Mouse (Mus musculus) ES-Bruce4 (cell line): ENCODE results near the gene Flvcr2. TPM values are rescaled to one million over a fixed set of nuclear protein-coding genes. Genes with fewer than 3 reads are reported as not detected.

Experiments used
- H3K27ac ChIP-seq: 2 replicates; pipeline ENCODE4 v1.5.1; 2012; ENCODE audit warnings: low read length, inconsistent platforms; ENCODE audit not compliant: insufficient read depth
- H3K27me3 ChIP-seq: 2 replicates; pipeline ENCODE4 v1.6.1; 2012; ENCODE audit warnings: mild to moderate bottlenecking, low read length, inconsistent platforms; ENCODE audit not compliant: control insufficient read depth, poor library complexity, insufficient read depth, severe bottlenecking
- H3K36me3 ChIP-seq: 2 replicates; pipeline ENCODE4 v1.6.1; 2012; ENCODE audit warnings: inconsistent platforms, mild to moderate bottlenecking, low read length, moderate library complexity; ENCODE audit not compliant: control insufficient read depth, poor library complexity, insufficient read depth, severe bottlenecking
- H3K4me1 ChIP-seq: one replicate; pipeline ENCODE4 v1.8.1; 2011; ENCODE audit warnings: low read length; ENCODE audit not compliant: control insufficient read depth, insufficient read depth
- H3K4me3 ChIP-seq: 2 replicates; pipeline ENCODE4 v1.5.1; 2011; ENCODE audit warnings: low read depth, mild to moderate bottlenecking, low read length
- H3K9ac ChIP-seq: 2 replicates; pipeline ENCODE4 v1.6.1; 2012; ENCODE audit warnings: low read depth, mild to moderate bottlenecking, inconsistent platforms; ENCODE audit not compliant: poor library complexity, severe bottlenecking
- H3K9me3 ChIP-seq: replicated peaks from 2 replicates; pipeline ENCODE4 v1.6.1; 2012; ENCODE audit warnings: mild to moderate bottlenecking, low read length, inconsistent platforms; ENCODE audit not compliant: control insufficient read depth, poor library complexity, insufficient read depth, severe bottlenecking
- CTCF ChIP-seq: IDR thresholded peaks from one replicate; pipeline ENCODE4 v1.8.1; 2011; ENCODE audit warnings: low read depth, low read length
- EP300 ChIP-seq: IDR thresholded peaks from 2 replicates; pipeline ENCODE4 v1.6.1; 2011; ENCODE audit warnings: low read depth, low read length; ENCODE audit not compliant: insufficient read depth
- POLR2A ChIP-seq: IDR thresholded peaks from one replicate; pipeline ENCODE4 v1.8.1; 2011; ENCODE audit warnings: low read length; ENCODE audit not compliant: insufficient read depth
- polyA plus RNA-seq: library from polyadenylated mRNA; stranded (reverse); fragments of >200 nt; gene quantifications from 2 replicates; pipeline ENCODE4 v1.2.4, GENCODE M21; 2011; ENCODE audit warnings: low read depth; ENCODE audit not compliant: missing spikeins, insufficient read depth, insufficient read length

Flvcr2 gene
- polyA plus RNA-seq, 1 experiment, result 6.0 TPM

GRCm38 (mm10) chr12:85707391-85707790 is 38.9 kb upstream of the Flvcr2 start:
- no peak for TF ChIP-seq CTCF
- no peak for TF ChIP-seq POLR2A
- TF ChIP-seq EP300, result no peak
- Histone ChIP-seq H3K9me3 (no peaks in the 10 kb centered on the region), H3K27me3 (no peaks in the 10 kb centered on the region)

GRCm38 (mm10) chr12:85708556-85708955 is 37.8 kb upstream of the Flvcr2 start:
- Histone ChIP-seq H3K27ac (no peak overlapping the region), H3K4me3 (no peak overlapping the region), H3K36me3 (no peaks in the 10 kb centered on the region), H3K4me1 (peaks cover 3% of the 10 kb centered on the region), H3K27me3 (no peaks in the 10 kb centered on the region), H3K9ac (no peak overlapping the region), H3K9me3 (no peaks in the 10 kb centered on the region)
- TF ChIP-seq EP300 (no peak), POLR2A (no peak), CTCF (no peak)

More at GRCm38 (mm10) chr12:85707391-85707790, 38.9 kb upstream of the Flvcr2 start:
- no peak overlapping the region for H3K9ac ChIP-seq
- no peak overlapping the region for H3K27ac ChIP-seq
- H3K36me3 ChIP-seq, result no peaks in the 10 kb centered on the region
- peaks cover 3% of the 10 kb centered on the region for H3K4me1 ChIP-seq
- no peak overlapping the region for H3K4me3 ChIP-seq

- no peak overlapping the region for H3K27ac ChIP-seq
- H3K4me1 ChIP-seq, result no peaks in the 10 kb centered on the region
- no peaks in the 10 kb centered on the region for H3K9me3 ChIP-seq
- H3K27me3 ChIP-seq, result no peaks in the 10 kb centered on the region
- H3K4me3 ChIP-seq, result no peak overlapping the region
- H3K9ac ChIP-seq, result no peak overlapping the region
- TF ChIP-seq CTCF (no peak), EP300 (no peak), POLR2A (no peak)
- H3K36me3 ChIP-seq, result no peaks in the 10 kb centered on the region
Observed at GRCm38 (mm10) chr12:85710695-85711094, 35.6 kb upstream of the Flvcr2 start.

- Histone ChIP-seq H3K36me3 (no peaks in the 10 kb centered on the region), H3K27me3 (no peaks in the 10 kb centered on the region), H3K4me3 (no peak overlapping the region), H3K9me3 (no peaks in the 10 kb centered on the region), H3K9ac (no peak overlapping the region), H3K4me1 (no peaks in the 10 kb centered on the region), H3K27ac (no peak overlapping the region)
- no peak for TF ChIP-seq POLR2A
- no peak for TF ChIP-seq EP300
- TF ChIP-seq CTCF, result no peak
Observed at GRCm38 (mm10) chr12:85712587-85712986, 33.8 kb upstream of the Flvcr2 start.

- Histone ChIP-seq H3K27ac (no peak overlapping the region), H3K4me1 (no peaks in the 10 kb centered on the region), H3K4me3 (no peak overlapping the region), H3K36me3 (no peaks in the 10 kb centered on the region), H3K9ac (no peak overlapping the region), H3K27me3 (no peaks in the 10 kb centered on the region), H3K9me3 (no peaks in the 10 kb centered on the region)
- TF ChIP-seq CTCF, result no peak
- no peak for TF ChIP-seq POLR2A
- no peak for TF ChIP-seq EP300
Observed at GRCm38 (mm10) chr12:85714126-85714525, 32.2 kb upstream of the Flvcr2 start.

GRCm38 (mm10) chr12:85725306-85725705 is 21.0 kb upstream of the Flvcr2 start:
- Histone ChIP-seq H3K4me1 (no peaks in the 10 kb centered on the region), H3K9ac (no peak overlapping the region), H3K36me3 (no peaks in the 10 kb centered on the region), H3K9me3 (no peaks in the 10 kb centered on the region), H3K27me3 (no peaks in the 10 kb centered on the region), H3K27ac (no peak overlapping the region), H3K4me3 (no peak overlapping the region)
- no peak for TF ChIP-seq POLR2A
- no peak for TF ChIP-seq EP300
- no peak for TF ChIP-seq CTCF
